Mouse (Mus musculus): ENCODE measurements around the gene Zswim5.

DNA sequence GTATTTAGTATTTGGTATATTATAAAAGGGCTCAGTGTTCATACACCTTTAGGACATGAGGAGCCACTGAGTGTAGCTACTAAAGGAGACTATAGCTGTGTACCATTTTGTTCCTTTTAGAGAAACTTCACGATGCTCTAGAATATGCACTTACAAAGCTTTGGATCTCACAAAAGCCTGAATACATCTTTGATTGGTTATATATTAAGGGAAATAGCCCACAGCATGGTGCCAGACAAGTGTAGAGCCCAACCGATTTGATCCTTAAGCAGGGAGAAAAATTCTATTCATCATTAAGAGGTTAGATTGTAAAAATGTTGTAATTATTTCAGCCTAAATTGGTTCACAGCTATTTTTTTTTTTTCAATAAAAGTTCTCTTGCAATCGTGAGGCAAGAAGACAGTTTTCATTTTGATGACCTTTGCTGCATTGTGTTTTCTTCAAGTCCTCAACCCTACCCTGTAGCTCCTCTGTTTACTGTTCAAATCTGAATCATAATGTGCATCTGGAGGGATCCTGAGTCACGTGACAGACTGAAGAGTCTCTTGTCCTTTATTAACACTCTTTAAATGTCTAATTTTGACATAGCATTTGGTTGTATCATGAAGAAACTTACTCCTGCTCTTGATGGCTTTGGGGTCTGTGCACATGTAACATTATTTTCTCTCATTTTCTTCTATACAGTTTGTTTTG, 33.5 kb downstream of the Zswim5 start:
- TF ChIP-seq CTCF (IDR thresholded peaks at IDR 0.05; ENCODE audit: control insufficient read depth, insufficient read depth, insufficient replicate concordance, low read depth, low read length) (no peak), POLR2A (IDR thresholded peaks at IDR 0.05; ENCODE audit: control insufficient read depth, low read depth, low read length) (no peak)
